Mouse (Mus musculus) urinary bladder, postnatal 36 days (tissue): ENCODE measurements around the gene Clrn3.
"Not testable (repeated sequence)": the region's sequence is repeated elsewhere in the genome, so short reads cannot be mapped to it uniquely, and the experiment has no call there.

Source experiments
- DNase-seq, 2 experiments: peaks; one replicate each; pipeline ENCODE4 v3.0.0; 2022; ENCODE audit warnings: low spot score in 2 of 2, mixed read lengths in 1 of 2

The Clrn3 gene

DNA sequence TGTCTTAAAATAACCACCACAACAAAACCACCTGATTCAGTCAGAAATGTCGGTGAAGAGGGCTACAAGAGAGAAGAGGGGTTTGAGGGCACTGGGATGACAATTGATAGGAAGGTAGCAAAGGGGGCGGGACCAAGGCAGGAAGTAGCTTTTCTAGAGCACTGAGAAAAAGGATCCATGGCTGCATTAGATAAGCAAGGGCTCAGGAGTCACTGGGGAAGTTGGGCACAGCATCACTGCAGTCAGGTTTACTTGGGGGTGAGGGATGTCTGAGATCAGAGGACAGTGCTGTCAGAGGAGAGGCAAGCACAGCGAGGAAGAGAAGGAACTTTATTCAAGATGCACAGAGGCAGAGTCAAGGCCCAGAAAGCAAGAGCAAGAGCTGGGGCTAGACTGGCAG lies 7.5 kb upstream of the Clrn3 start:
- no peak for DNase-seq

DNA sequence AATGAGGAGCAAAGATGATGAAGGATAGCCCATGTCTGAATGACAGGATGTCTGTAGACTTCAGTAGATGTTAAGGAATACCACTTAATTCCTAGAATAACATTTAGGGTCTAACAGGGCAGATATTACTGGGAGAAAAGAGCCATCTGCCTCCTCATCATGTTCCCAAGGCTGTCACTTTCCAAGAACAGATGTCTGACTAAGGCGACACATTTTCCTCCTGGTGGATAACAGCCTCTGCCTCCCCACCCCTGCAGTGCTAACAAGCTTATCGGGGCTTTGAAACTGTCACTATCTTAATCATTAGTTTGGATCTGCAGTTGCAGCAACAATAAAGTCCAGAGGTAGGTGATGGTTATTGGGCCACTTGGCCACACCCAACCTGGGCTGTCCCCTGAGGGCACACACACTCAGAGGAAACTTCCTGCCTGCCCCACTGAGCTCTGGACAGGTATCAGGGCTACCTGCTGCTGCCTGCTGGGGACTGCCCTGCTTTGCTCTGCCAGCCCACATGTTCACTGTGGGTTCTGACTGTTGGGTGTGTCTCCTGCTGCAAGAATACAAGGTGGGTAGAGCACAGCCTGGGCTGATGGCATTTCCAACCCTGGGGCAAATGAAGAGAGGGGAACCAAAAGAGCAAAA lies 6.2 kb upstream of the Clrn3 start:
- DNase-seq = peak; percentile 15 to 54

DNA sequence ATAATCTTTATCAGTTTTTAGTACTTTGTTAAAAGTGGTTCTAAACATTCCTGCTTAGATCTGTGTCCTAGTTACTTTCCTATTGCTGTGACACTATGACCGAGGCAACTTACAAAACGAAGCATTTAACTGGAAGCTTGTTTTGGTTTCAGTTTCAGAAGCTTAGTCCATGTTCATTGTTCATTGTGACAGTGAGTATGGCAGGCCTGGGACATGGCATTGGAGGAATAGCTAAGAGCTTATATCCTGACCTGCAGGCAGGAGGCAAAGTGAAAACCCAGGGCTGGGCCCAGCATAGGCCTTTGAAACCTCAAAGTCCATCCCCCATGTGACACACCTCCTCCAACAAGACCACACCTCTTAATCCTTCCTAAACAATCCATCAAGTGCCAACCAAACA lies 614 bp upstream of the Clrn3 start:
- DNase-seq = no peak

DNA sequence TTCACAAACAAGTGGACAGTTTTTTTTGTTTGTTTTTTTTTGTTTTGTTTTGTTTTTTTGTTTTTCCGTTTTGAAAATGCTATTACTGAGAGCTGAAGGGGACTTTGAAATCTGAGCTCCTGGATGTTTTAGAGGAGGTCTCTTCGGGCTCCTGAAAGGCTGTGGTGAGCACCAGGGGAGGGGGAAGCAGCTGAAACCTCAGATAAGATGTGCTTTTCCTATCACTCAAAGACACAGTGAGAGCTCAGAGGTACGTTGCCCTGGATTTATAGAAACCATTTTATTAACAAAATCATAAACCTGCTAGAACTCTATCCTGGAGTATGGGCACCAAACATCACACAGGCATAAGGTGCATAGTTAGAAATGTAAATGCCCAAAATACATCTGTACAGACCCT lies 1.3 kb downstream of the Clrn3 start:
- no peak for DNase-seq

DNA sequence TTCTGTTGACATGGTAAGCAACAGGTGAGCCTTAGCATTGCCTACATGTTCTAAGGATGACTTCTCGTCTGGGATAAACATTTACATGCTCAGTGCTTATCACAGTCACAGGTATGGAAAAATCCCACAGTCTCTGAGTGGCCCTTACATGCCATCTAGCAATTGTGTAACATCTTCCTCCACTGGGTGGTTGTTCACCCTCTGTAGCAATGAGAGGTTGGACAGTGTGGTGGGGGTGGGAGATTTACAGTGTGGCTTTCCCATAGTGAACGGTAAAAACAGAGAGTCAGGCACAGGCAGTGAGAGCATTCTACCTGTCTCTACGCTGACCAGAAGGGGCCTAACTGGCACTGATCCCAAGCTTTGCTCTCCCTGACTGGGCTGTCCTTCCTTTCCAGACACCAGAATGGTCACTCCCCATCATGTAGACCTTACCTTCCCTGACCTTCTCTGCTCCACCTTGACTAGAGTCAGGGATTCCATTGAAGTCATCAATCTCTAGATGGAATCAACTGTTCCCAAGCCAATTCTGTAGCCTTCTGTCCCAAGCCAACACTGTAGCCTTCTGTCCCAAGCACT lies 1.8 kb downstream of the Clrn3 start:
- no peak for DNase-seq

DNA sequence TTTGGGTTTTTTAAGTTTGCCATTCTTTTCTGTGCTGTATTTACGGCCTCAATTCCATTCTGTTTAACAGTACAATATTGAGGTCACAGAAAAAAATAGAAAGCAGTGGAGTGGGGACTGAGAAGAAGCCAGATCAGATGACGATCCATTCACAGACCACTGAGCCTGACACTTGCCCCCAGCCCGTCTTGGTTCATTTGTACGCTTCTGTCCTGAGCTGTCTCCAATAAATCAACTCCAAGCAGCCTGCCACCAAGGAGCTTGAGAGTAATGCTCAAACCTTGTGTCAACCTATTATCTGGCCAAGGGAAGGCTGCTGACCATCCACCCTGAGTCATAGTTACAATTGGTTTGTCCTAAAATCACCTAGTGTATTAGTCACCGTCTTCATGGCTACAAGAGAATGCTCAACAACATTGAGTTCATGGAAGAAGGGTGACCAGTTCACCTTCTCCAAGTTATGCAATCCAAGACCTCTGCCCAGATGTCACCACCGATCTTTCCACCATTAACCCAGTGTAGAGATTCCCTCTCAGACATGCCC lies 4.0 kb downstream of the Clrn3 start:
- no peak for DNase-seq

DNA sequence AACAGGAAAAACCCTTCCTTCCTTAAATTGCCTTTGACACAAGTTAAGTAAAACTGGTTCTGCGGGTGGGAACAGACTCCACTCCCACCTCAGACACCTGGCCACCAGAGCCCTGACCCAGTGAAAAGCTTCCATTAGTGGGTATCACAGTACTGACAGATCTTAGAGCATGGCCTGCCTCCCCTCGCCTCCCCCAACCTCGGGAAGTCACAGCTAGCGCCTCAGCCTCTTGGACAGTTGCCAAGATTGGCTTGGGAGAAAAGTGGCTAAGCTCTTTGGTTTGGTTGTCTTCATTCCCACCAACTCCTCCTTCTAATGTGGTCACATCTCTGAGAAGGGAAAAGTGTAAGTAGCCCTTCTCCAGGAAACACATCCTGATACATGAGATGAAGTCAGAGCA lies 4.5 kb downstream of the Clrn3 start:
- DNase-seq = no peak

DNA sequence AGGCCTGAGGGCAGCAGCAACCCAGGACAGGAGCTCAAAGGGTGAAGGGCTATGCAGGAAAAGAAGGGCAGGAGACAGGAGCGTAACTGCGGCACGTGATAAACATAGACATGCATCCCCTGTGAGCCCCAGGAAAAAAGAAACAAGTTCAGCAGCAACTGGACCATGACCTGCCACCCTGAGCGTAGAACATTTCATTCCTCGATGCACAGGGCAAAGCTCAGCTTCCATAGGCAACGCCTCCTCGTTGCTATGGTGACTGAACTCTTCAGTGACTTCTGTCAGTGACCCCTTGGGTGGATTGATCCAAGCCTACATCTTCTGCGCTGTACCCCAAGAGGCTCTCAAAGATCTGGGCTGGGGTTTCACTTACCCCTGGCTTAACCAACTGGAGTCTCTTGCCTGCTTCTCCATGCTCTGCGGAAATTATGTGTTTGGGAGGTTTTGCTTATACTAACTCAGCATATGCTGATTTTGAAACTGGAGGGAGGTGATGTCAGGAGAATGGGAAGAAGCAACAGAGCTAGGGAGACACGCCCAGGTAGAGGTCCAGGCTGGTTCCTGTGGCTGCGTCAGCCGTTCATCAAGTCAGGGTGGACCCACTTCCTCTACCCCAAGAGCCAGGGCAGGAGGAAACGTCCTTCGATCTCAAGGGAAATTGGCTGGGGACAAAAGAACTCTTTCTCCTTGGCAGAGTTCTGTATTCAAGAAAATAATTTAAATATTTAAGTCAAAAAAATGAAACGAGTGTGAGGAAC lies 6.5 kb downstream of the Clrn3 start:
- no peak for DNase-seq

DNA sequence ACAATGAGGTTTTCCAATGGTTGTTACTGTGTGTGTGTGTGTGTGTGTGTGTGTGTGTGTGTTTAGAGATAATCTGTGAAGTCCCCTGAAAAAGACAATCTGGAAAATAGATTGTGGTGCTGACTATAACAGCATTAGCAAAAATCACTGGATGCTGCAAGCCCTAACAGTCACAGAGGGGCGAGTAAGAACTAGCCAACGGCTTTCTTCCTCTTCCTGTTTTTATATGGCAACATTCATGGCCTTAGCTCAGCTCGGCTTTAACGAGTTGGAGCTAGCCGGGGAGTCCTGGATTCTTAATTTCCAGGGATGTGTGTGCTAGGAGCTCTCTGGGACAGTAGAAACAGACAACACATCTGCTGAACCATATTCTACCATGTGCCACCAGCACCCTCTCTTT lies 8.2 kb downstream of the Clrn3 start:
- DNase-seq = no peak

DNA sequence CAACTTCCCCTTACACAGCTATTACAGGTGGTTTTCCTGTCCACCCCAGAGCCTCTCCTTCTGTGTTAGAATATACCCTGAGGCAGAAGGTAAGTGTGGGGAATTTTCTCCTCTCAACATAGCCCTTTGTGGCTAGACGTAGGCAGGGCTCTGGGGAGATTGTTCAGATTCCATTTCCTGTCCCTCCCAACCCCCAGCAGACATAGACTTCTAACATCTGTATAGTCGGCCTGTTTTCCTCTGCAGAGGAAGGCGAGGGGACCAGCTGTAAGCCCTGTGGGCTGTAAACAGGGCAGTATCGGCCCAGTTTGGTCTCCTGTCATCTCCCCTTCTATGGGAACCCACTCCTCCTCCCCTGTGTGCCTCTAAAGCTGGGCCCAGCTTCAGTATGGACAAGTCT lies 11.3 kb downstream of the Clrn3 start:
- DNase-seq = no peak

DNA sequence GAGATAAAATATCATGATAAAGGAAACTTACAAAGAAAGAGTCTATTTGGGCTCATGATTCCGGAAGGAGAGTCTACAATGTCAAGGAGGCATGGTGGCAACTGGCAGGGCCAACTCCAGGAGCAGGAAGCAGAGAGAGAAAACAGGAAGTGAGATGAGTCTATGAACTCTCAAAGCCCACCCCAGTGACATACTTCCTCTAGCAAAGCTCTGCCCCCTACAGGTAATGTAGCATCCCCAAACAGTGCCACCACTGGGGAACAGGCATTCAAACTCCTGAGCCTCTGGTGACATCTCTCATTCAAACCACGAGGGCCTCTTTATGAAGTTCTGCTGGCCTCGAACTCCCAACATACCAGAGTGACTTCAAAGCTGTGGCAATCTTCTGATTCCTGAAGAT lies 16.7 kb downstream of the Clrn3 start:
- DNase-seq = no peak

DNA sequence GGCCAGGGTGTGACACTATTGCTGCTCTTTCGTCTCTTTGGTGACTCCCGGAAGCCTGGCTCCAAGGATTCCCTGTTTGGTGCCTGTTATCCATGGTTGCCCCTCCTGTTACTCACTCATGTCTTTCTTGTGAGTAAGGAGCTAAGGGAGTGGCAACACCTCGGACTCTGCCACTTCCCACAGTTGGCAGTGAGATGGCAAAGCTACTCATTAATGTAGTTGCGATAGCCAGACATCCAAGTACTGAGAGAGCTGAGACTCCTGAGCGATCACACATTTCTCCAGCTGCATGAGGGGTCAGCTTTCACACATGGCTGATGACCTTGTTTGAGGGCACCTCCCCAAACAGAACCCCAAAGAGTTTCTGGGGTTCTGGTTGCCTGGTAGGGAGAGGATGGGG lies 18.0 kb downstream of the Clrn3 start:
- DNase-seq = no peak

DNA sequence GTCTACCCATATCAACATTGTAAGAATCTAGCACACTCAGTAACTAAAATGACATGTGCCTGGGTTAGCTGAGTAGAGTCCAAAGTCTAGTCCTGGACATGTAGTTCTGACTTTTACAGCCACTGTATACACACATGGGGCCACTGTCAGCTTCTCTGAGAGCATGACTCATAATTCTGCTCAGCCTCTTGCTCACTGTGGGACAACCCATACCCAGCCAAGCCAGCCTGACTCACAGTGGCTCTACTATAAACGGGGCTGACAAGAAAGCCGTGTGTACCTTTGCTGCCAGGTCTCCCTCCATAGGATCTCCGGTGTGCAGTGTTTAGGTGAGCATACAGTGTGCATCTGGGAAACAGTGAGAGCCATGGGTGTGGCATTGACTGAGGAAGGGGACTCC lies 19.2 kb downstream of the Clrn3 start:
- DNase-seq = peak; percentile 27

DNA sequence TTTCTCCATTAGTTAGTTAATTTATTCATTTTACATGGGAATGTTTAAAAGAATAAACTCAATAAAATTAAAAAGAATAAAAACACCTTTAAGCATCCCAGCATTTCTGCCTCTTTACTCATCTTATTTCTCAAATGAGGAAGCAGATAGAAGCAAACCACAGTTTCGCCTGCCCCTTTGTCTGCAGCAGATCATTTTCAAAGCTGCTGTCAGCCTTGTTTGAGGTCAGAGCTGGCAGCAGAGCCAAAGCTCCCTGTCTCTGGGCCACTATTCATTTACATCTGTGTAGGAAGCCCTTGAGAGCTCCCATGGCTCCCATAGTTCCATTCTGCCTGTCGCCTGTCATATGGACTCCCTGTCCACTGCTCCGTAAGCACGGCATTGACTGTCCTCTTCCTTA lies 19.9 kb downstream of the Clrn3 start:
- no peak for DNase-seq

DNA sequence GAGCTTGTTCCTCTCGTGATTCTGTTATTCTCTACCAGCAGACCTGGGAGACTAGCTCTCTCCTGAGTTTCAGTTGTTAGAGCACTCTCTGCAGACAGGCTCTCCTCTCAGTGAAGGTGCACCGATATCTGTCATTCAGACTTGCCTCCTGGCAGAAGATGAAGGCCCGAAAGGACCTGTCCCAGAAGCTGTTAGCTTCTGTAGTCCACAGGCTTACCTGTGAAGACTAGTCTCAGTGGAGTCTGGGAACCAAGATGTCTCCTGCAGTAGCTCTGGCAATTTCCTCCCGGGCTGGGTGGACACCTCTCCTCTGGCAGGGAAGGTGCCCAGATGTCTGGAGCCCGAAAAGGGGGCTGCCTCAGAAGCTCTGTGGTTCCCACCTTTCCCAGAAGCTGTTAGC lies 21.9 kb downstream of the Clrn3 start:
- not testable (repeated sequence) for DNase-seq

DNA sequence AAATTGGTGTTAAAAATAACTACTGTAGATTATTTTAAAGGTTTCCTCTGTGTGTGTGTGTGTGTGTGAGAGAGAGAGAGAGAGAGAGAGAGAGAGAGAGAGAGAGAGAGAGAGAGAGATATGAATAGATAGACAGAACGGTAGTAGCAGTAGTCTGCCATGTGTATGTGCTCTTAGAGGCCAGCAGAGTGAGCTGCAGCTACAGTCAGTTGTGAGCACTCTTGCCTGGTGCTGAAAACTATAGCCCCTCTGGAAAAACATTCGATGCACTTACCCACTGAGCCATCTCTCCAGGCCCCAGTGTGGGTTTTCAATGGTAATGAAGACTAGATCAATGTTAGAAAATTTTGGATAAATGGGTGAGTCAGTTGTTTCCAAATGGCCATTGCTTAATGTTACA lies 29.1 kb downstream of the Clrn3 start:
- no peak for DNase-seq

DNA sequence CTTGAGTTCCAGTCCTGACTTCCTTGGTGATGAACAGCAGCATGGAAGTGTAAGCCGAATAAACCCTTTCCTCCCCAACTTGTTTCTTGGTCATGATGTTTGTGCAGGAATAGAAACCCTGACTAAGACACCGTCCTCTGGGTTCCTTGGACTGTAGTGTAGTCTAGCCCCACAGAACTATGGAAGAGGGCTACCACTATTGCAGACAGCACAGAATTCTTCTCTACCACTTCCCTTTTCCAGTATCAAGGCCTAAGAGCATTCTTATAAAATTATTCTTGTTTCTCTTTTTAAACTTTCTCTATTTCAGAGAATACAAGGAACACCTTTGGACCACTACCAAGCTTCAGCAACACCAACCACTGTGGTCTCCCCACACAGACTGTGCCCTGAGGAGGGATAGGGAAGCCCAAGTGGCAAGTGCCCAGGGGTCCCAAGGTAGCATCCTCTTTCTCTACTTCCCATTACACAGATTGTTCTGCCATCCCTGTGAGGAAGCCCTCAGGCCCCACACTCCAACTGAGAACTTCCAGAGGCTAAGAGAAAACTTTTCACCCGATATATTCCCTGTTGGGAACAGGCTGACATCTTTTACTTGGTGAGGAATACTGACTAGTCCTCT lies 29.8 kb downstream of the Clrn3 start:
- DNase-seq = no peak

DNA sequence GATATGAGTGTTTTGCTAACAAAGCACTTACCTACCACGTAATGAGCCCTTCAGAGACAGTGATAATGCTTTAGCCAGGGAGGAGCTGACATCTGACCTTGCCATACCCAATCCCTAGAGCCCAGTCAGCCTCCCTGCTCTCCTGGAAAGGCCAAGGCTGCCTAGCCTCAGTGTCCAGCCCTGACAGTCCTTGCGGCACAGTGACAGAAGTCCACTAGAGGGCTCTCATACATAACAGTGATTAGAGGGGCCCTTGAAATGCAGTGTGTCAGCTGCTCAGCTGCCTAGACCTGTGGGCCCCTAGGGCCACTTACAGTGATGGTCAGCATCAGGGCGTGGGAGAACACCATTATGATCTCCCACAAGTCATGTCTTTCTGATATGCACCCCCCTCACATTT lies 33.2 kb downstream of the Clrn3 start:
- DNase-seq = peak in 1 of 2 experiments; percentile 11

DNA sequence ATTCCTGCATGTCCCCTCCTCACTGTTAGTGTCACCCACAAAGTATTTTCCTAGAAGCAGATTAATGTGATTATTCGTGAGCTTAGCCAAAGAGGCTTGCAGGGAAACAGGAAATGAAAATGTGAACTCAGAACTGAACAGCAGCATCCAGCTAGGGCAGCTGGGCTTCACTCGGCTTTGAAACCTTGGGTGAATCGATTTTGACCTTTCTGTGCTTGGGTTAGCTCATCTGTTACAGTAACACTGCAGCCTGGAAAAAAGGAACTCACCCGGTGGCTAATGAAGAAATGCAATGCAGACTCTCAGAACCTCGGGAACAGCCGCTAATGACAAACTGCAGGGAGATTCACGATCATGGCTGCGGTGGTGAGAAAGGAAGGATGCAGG lies 38.0 kb downstream of the Clrn3 start:
- no peak for DNase-seq

DNA sequence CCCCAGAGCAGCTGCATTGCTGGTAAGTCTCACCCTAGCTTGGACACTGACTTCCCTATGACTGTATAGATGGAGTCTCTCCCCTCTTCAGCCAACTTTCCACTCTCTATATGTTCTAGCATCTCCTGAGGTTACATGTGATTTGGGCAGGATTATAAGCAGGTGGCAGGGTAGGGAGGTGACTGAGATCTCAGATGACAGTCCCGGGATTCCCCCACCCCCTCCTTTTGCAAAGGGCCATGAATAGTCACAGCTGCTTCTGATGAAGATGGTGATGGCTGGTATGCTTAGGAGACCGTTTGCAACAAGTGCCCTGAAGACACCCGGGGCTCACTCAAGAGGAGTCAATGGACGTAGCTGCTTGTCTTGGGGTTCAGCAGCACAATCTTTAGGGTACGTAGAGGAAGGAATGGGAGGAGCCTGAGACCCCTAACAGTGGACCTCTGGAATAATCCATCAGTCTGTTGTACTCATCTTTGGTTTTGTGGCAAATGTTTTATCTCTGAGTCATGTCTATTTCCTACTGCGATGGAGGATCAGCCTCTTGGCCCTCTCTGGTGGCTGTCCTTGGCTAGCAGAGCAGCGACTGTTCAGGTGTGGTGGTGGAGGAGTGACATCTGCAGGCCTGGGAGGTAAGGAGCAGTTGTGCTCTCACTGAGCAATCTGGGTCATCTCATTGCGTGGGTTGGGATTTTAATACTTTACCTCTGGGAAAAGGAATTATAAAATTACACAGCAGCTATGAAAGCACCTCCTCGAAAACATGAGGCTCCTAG lies 38.5 kb downstream of the Clrn3 start:
- no peak for DNase-seq

DNA sequence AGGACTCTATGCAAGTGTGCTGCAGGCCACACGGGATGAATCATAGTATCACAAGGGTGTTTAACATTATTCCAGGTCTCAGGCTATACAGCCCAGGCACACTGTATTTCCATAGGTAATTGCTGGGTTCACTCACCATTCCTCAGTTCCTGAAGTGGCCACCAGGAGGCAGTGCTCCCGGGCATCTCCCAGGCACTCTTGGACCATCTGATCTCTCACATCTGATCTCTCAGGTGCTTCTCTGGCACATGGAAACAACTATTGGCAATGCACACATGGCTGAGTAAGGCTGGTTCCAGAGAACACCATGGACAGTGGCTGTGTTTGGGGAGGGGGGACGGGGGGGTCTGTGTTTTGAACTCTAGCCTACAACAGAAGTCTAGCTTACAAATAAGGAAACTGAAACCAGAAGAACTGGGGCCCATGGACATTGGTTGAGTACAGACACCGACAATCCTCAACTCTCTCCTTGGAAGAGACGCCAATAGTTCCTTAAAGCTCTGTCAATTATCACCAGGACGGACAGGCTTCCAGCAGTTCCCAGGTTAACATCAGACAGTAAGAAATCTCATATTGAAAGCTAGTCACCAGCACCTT lies 40.1 kb downstream of the Clrn3 start:
- DNase-seq = no peak
